Mouse (Mus musculus): ENCODE results near the gene Rnf207.

Gene Rnf207

GRCm38 (mm10) chr4:152332952-152333351, 14.2 kb upstream of the Rnf207 start:
- no peak for DNase-seq (ENCODE audit: extremely low read depth, low read depth, low spot score)

- DNase-seq (ENCODE audit: extremely low read depth, low read depth, low spot score), result no peak
These were observed 9.9 kb upstream of the Rnf207 start for GRCm38 (mm10) chr4:152328691-152329090.

GRCm38 (mm10) chr4:152326543-152326942, 7.8 kb upstream of the Rnf207 start:
- no peak for DNase-seq (ENCODE audit: extremely low read depth, low read depth, low spot score)

GRCm38 (mm10) chr4:152325574-152326411, 7.0 kb upstream of the Rnf207 start, which contains the start of gene Rpl22:
Gene Rpl22, plus strand, starts transcription at chr4:152325742.
- DNase-seq (ENCODE audit: extremely low read depth, low read depth, low spot score), result peak; percentile 93

GRCm38 (mm10) chr4:152324641-152325562, 6.1 kb upstream of the Rnf207 start:
- DNase-seq (ENCODE audit: extremely low read depth, low read depth, low spot score), result no peak

- DNase-seq (ENCODE audit: extremely low read depth, low read depth, low spot score), result no peak
These were observed 2.7 kb upstream of the Rnf207 start for GRCm38 (mm10) chr4:152321464-152321863.

- DNase-seq (ENCODE audit: extremely low read depth, low read depth, low spot score), result no peak
These were observed 1.2 kb downstream of the Rnf207 start for GRCm38 (mm10) chr4:152317631-152318033.

- no peak for DNase-seq (ENCODE audit: extremely low read depth, low read depth, low spot score)
These were observed 3.1 kb downstream of the Rnf207 start for GRCm38 (mm10) chr4:152315498-152316213.

- no peak for DNase-seq (ENCODE audit: extremely low read depth, low read depth, low spot score)
These were observed 4.9 kb downstream of the Rnf207 start for GRCm38 (mm10) chr4:152313934-152314333.

- no peak for DNase-seq (ENCODE audit: extremely low read depth, low read depth, low spot score)
These were observed 5.6 kb downstream of the Rnf207 start for GRCm38 (mm10) chr4:152313211-152313632.

- DNase-seq (ENCODE audit: extremely low read depth, low read depth, low spot score), result no peak
These were observed 6.6 kb downstream of the Rnf207 start for GRCm38 (mm10) chr4:152312186-152312585.

- no peak for DNase-seq (ENCODE audit: extremely low read depth, low read depth, low spot score)
These were observed 11.3 kb downstream of the Rnf207 start for GRCm38 (mm10) chr4:152307542-152307941.

GRCm38 (mm10) chr4:152305991-152306390, 12.8 kb downstream of the Rnf207 start:
- DNase-seq (ENCODE audit: extremely low read depth, low read depth, low spot score), result no peak

- DNase-seq (ENCODE audit: extremely low read depth, low read depth, low spot score), result no peak
These were observed 14.1 kb downstream of the Rnf207 start for GRCm38 (mm10) chr4:152304685-152305084.

GRCm38 (mm10) chr4:152303172-152303571, 15.6 kb downstream of the Rnf207 start:
- no peak for DNase-seq (ENCODE audit: extremely low read depth, low read depth, low spot score)

- DNase-seq (ENCODE audit: extremely low read depth, low read depth, low spot score), result no peak
These were observed 16.8 kb downstream of the Rnf207 start for GRCm38 (mm10) chr4:152302012-152302411.

- DNase-seq (ENCODE audit: extremely low read depth, low read depth, low spot score), result no peak
These were observed 18.4 kb downstream of the Rnf207 start for GRCm38 (mm10) chr4:152300375-152300774.

- DNase-seq (ENCODE audit: extremely low read depth, low read depth, low spot score), result no peak
These were observed 20.0 kb downstream of the Rnf207 start for GRCm38 (mm10) chr4:152298836-152299235.

GRCm38 (mm10) chr4:152296874-152297861, 21.6 kb downstream of the Rnf207 start, which contains the start of gene Icmt:
Gene Icmt, plus strand, starts transcription at chr4:152297227.
- peak; percentile 55 for DNase-seq (ENCODE audit: extremely low read depth, low read depth, low spot score)

GRCm38 (mm10) chr4:152296371-152296770, 22.4 kb downstream of the Rnf207 start:
- no peak for DNase-seq (ENCODE audit: extremely low read depth, low read depth, low spot score)

All from fat pad, adult 2 months (tissue).